Mouse (Mus musculus): Measurements from ENCODE around the gene Cstf2t. TPM values are rescaled to one million over a fixed set of nuclear protein-coding genes. Genes with fewer than 3 reads are reported as not detected.

The Cstf2t gene
- total RNA-seq, 2 experiments from 2014 or later, result 17.9 to 20.3 TPM

- no peak for DNase-seq (ENCODE audit: low spot score)
These were observed 53.7 kb downstream of the Cstf2t start for GRCm38 (mm10) chr19:31136316-31136715.

Data from gastrocnemius, adult 18-20 months (tissue).